Mouse (Mus musculus): Measurements from ENCODE around the gene Olfr720. TPM values are rescaled to one million over a fixed set of nuclear protein-coding genes. Genes with fewer than 3 reads are reported as not detected.

The Olfr720 gene
- total RNA-seq (2021), result not detected

GRCm38 (mm10) chr14:14186738-14187137 lies at the start of gene Olfr720:
Gene Olfr720 (minus strand): TSS chr14:14186838.
- DNase-seq (ENCODE audit: extremely low spot score in 1 of 2, low spot score in 2 of 2), result no peak
- intact Hi-C loops (cut with DNase I), result no loop called here

Other genes starting within 250 kb of the Olfr720 start
- 10 to 100 TPM; 15.3 to 16.8 TPM for gene Atxn7, start 225.4 kb downstream of the Olfr720 start, total RNA-seq (2021)
- 100 to 1,000 TPM; 115 TPM for gene Thoc7, start 225.0 kb downstream of the Olfr720 start, total RNA-seq (2021)
- 100 to 1,000 TPM; 124 to 127 TPM for gene Psmd6, start 65.9 kb downstream of the Olfr720 start, total RNA-seq (2021)
- gene Olfr31, start 136.0 kb upstream of the Olfr720 start, total RNA-seq (2021), result not detected
- 1 to 10 TPM; 3.4 TPM for gene Il3ra, start 159.4 kb upstream of the Olfr720 start, total RNA-seq (2021)
- not detected for gene Olfr721-ps1, start 214.5 kb upstream of the Olfr720 start, total RNA-seq (2021)